Mouse (Mus musculus) c-Kit-positive CD71-negative TER-119-negative erythroid progenitor cells, embryonic 14.5 days (primary cell): ENCODE measurements around the gene Nr5a2.

ENCODE experiments used
- DNase-seq: peaks from one replicate; pipeline ENCODE4 v3.0.0-alpha.2; 2013; ENCODE audit warnings: low read depth

Nr5a2 gene

DNA sequence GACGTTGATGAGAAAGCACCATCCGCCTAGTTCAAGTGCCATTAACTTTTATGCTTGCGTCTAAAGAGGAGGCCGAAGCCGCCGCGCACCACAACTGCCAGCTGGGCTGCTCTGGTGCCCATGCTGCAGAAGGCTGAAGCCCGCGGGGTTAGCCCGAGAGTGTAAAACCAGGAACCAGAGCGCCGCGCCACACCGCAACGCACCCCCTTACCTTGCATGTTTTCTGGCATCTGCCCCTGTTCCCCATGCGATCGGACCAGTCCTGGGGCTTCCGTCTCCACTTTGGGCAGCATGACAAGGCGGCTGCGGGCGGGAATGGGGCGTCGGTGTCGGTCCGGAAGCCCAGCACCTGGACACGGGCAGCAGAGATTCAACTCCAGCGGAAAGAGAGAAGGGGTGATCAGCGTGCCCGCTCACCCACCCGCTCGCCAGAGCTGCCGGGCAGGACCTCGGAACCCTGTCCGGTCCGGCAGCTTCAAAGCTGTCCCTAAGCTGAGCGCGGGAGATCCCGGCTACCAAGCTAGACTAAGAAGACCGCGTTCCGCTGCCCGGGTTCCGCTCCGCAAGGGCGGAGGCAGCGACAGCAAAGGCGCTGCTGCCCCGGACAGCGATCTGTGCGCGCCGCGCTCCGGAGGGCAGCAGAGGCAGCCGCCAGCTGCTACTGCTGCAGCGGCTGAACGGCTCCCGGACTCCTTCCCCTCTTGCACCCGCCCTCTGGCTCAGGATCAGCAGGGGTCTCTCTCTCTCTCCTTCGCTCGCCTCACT is 11.6 kb downstream of the Nr5a2 start:
- DNase-seq: peak; percentile 12

DNA sequence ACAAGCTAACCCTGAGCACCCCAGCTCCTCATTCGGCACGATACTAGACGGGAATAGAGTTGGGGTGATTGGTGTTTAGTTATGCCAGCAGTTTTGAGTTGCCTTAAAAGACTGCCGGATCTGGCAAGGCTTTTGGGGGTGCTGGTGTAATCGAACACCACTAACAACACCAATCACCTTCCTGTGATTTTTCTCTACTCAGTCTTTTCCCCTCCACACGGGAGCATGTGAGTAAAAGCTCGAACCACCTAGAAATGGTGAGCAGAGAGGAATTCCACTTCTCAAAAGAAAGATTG is 12.2 kb downstream of the Nr5a2 start:
- DNase-seq: no peak

DNA sequence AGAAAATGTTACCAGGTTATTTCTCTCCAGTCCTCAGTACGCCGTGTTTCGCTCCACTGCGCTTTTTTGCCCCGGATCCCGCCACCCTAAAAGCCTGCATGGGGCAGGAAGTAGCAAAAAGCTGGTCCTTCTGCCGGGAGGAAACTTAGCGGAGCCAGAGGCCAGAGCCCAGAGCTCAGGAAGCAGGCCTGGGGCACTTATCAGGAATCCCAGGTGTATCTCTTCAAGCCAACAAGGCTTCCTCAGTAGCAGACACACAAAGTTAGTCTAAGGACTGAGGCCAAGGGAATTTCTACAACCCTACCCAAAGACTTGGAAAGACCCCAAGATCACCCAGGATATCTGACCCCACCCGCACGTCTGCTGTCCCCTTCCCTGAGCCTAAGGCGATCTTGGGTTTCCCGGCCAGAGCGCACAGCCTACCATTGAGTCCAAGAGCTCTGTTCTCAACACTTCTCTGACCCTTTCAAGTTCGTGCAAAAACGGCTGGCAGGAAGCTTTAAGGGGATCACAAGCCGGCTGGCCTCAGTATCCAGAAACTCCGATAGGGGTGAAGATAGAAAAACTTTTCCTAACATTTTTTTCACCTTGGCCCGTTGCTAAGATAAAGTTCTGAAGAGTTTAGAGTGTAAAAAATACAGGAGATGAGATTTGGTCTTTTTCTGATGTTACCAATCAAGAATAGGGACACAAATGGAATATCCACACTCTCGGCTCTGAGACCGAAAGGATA is 12.7 kb downstream of the Nr5a2 start:
- no peak for DNase-seq

DNA sequence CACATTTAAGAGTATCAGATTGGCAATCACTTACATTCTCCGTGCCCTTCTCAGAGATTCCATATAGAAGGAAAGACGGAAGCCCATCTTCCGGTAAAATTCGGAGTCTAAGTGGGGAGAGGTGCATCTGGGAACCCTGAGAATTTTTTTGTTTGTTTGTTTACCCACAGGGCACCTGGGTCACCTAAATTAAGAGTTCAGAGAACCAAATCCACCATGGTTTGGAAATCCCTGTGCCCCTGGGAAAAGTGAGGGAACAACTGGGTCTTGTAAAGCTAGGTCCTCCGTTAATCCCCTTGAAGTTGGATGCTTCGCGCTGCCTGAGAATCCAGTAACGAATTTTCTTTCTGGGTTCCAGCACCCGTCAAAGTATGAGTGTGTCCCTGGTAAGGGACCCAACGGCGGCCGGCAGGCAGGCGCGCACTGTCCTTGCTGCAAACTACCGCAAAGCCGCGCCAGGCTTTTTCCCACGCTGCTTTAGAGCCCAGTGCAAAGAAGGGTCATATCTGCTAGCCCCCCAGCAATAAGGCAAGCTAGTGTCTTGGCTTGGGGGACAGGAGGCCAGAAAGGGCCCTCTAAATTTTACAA is 13.3 kb downstream of the Nr5a2 start:
- DNase-seq: no peak

DNA sequence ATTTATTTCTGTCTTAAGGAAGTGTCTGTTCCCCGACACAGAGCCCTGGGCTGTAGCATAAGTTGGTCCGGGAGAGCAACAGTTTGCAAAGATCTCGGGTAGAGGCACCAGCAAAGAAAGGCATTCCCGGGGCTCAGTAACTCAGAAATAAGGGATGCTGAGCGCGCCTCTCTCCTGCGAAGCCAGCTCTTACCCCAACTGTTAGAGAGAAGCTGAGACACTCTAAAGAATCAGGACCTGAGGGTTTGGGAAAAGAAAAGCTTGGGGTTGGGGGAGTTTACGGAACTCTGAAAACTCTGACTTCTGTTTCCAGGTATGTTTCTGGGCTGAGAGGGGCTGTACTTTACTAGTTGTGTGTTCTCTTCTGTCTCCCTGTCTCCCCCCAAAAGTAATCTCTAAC is 13.8 kb downstream of the Nr5a2 start:
- no peak for DNase-seq

DNA sequence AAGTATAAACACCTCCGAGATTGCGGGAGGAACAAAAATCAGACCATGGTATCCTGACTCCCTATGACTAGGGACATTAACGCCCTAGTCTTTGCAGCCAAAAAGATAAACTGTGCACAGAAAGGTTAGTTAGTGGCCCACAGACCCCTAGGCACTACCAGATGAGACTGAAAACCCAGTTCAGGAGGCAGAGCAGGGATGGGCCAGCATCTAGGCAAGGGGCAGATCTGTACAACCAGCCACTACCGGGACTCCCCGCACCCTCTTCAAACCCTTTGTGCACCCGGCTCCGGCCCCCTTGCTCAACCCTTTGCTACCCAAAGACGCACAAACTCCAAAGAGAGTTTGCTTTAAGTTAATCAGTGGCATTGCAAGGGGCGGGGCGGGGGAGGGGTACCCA is 14.4 kb downstream of the Nr5a2 start:
- DNase-seq: no peak

DNA sequence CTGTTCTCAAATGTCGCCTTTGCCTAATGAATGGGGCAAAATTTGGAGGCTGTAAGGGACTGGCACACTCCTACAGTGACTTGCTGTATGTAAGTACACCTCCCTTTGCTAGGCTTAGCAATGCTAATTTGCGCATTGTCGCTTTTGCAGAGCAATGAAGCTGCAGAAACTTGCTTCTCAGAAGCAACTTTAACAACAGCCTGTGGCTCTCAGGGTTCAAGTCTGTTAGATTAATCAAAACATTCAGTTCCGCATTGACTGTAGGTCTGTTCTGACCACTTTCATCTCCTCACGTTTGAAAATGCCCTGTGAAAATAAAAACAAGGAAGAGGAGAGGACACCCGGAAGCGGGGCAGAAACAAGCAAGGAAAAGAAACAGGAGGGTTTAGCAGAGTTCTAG is 14.8 kb downstream of the Nr5a2 start:
- DNase-seq: no peak

DNA sequence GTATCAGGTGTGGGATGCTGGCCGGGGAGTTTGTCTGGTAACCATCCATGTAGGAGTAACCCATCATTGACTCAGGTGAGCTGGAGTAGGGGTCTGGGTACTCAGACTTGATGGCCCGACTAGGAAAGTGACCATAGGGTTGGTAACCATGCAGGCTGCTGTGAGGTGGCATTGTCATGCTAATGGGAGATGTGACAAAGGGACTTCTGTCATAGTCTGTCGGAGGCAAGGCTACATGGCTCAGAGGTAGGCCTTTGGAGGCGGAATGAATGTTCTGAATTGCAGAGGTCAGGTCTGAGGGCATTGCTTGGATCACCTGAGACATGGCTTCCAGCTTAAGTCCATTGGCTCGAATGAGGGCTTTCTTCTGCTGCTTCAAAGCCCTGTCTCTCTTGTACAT is 19.6 kb downstream of the Nr5a2 start:
- no peak for DNase-seq

DNA sequence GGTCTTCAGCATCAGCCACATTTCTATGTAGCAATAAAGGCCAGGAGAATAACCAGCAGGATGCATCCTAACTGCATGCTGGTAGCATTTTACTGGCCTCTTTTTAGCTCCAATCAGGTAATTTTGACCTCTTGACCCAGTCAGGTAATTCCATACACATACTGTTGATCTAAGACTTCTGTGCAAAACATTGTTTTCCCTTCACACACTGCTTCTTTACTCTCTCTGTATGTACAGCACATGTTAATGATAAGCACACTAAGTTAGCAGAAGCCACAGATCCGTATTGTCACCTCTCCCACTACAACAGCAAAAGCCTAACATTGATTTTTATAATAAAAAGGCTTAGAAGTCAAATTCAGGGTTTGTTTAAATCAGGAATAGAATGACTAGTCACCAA is 21.0 kb downstream of the Nr5a2 start:
- no peak for DNase-seq

DNA sequence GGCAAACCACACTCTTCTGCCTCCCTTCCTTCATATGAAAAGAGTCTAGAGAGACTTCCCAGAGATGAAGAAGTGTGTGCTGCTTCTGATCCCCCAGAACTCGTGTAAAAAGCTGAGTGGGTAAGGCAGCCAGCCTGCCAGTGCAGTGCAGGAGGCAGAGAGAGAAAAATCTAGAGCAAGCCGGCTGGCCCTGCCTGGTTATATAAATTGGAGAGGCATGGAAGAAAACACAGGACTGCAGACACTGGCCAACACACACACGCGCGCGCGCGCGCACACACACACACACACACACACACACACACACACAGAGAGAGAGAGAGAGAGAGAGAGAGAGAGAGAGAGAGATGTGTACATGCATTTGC is 24.3 kb downstream of the Nr5a2 start:
- no peak for DNase-seq

DNA sequence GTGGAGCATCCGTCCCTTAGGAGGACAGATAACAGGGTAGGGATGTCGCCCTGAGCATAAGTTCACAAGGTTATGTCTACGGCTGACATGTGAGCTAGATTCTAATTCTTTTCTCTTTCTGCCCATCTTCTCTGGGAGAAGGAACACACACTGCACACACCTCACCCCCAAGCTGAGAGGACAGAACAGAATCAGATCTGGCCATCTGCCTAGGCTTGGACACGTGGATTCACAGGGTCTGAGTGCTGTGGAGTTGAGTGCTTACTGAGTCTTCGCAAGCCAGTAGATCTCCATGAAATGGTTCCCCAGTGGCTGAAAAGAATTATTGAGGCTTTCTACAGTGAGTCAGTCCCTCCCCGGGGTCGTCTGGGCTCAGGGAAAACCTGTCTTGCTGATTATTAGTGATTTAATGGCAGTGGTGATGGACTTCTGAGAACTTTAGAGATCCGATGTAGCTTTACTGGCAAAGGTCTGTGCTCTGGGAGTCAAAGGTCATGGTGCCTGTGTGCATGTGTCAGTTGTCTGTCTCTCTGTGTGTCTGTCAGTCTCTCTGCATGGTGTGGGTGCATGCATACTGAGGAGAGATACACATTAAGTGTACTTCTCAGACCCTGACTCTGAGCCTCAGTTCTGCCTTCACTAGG is 24.8 kb downstream of the Nr5a2 start:
- DNase-seq: no peak

DNA sequence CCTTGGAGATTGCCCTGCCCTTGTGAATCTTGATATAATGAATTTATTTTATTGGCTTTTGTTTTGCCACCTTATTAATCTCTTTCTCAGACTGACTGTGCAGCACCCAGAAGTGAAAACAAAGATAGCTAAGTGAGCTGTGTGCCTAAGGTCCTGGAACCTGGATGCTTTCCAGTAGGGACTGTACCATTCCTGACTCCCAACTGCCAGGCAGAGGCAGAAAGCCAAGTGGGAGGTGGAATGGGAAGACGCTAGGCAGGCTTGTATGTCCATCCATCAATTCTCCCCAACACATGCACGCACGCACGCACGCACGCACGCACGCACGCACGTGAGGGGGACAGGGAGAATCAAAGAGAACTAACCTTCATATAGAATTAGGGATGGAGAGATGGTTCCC is 26.2 kb downstream of the Nr5a2 start:
- DNase-seq: no peak

DNA sequence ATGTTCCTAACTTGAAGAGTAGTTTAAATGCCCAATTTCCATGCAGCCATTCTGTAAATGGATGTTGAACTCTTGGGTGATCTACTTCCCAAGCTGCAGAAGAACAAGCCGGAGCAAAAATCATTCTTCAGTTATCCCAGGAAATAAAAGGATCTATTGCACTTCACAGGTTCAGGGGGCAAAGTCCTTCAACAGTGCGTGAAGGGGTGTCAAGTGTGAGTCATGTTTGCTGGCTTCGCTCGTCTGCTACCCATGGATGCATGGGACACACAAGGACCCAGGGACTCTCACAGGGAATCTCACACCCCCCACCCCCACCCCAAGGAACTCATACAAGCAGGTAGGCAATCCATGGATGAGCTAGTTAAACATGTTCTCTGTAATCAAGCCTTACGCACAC is 29.2 kb downstream of the Nr5a2 start:
- DNase-seq: no peak

DNA sequence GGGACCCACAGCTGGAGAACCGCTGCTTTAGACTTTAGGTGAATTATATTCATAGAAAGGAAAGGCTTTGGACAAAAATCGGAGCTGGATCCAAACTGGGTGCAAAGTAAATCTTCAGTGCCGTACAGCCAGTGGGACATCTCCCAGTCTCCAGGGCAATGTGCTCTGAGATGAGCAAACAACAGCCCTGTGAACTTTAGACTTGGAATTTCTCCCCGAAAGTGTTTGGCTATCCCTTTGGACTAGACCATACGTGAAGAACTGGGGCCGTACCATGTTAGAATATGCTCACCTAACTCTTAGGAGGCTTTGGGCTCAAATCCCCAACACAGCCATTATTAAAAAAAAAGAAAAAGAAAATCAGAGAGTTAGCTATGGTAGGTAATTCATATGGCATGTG is 30.5 kb downstream of the Nr5a2 start:
- DNase-seq: no peak

DNA sequence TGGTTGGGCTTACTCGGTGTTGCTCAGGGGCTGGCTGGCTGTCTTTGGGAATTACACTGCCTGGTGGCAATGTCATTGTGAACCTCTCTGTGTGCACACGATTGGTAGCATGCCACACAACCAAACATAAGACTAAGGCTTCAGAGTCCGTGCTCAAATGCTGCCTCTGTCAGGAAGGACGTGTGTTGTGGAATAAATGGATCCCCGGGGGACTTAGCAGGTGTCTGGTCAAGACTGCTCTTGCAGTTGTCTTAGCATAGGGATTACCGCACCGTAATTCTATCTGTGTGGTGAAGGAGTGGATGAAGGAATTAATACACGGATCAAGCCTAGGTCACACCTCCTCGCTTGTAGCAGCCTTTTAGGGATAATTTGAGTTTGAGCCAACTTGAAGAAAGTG is 32.8 kb downstream of the Nr5a2 start:
- DNase-seq: no peak

DNA sequence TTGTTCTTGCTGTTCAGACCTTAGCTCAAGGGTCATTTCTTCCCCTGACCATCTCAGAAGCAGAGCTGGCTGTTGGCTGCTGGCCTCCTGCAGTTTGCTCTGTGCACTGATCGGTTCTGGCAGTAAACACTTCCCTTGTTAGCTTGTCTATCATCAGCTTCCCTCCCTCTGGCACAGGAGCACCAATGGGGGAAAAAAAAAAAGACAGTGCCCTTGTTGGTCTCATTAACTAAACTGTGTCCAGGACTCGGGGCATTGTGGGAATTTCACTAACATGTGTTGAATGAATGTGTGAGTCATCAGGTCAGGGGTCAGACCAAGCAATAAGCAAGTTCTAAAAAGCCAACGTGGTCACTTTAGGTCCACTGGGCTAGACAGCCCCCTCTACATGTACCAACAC is 34.2 kb downstream of the Nr5a2 start:
- no peak for DNase-seq

DNA sequence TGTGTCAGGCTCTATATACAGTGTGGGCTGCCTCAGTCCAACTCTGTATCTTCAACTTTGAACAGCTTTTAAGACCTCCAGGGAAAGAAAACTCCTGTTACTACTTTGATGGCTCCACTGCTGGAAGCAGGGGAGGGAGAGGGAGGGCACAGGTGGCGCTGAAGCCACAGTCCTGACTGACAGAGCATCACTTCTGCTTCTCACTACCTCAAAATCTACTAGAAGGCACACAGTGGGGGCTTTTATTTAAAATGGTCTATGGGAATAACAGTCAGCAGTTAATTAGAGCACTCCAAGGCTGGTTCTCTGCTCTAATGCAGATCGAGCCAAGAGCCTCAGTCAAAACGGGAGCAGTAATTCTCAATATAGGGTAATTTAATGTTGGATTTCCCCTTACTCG is 40.2 kb downstream of the Nr5a2 start:
- DNase-seq: no peak

DNA sequence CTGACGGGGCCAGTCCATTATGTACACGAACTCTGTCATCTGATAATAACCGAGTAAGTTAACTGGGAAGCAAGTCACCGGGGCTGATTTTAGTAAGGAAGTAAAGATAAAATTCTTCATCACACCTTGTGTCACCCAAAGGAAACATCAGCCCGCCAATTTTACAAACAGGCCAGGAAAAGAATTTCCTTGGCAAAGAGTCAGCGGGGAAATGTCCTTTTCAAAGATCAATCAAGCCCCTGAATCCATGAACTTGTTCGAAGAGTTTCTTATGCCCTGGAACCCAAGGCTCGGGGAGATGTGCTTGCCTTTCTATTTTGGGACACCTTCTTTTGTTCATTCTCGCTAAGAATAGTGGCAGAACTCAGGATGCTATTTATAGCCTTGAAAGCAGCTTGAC is 41.5 kb downstream of the Nr5a2 start:
- no peak for DNase-seq

DNA sequence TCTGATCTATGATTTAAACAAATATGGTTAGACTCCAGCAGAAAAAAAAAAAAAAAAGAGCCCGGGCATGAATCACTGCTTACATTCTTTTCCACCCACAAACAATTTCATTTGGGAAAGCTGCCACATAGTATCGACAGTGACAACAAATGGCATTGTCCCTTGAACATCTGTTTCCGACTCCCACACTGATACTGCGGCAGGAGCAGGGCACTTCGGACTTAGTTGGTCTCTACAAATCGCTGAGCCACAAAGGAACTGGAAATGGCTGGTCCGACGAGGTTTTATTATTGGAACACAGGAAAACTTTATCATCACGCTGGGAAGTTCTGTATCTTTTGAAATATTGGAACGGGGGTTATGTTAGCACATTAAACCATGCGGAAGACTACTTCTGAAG is 44.8 kb downstream of the Nr5a2 start:
- DNase-seq: no peak

DNA sequence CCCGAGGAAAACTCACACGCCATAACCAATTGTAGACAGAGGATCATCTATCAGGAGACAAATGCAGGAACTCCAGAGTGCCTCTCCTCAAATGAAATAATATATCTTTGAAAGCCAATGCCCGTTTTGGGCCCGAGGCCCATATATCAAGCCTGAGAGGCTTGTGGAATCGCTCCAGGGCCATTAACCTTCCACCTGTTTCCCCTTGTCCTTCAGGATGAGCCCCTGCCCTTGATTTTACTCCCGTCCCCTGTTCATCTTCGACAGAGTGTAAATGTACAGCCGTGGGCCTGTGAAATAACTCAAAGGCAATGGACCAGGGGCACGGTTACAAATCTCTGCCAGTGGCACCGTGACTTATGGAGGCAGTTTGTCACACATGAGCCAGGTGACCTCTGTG is 48.3 kb downstream of the Nr5a2 start:
- no peak for DNase-seq

DNA sequence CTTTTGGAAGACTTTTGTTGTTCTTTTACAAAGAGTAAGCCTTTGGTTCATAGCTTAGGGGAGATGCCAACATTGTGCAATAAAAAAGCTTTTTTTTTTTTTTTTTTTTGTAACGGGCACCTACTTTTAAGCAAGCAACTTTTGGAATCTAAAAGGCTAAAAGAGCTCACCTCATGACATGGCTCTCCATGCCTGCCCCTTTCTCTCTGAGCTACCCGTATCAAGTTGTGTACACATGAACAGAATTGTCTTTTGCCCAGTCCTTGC is 48.7 kb downstream of the Nr5a2 start:
- no peak for DNase-seq

DNA sequence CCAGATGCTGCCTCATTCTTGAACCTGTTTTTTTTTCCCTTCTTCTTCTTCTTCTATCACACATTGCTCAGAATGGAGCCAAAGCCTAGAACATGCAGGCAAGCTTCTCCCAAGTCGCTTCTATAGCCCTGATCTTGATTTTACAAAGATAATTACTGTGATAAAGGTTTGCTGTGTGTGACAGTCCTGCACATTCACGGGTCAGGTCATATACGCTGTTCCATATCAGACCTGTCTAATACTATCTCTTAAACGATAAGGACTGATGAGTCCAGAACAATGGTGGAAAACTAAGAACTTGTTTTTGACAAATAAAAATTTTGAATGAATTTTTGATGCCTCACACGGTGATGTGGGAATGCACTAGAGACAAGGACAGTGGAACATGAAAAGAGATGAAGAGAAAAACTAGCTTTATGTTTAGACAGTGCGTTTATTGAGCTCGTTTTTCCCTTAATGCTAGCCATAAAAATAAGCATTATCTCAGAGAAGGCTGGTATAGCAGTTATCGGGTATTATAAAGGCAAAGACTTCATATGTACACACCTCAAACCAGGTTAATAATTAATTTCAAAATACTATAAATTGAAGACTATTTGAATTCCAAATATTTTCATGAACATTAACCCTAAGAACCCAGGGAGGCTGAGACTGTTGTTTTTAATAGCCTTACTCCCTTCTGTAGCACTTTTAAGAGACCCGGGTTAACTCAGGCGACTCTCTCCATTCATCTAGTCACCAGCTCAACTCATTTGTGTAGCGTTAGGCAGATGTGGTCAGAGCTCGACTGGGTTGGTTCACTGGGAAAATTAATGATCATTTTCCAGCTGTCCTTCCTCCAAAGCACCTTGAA is 49.3 kb downstream of the Nr5a2 start:
- DNase-seq: no peak

DNA sequence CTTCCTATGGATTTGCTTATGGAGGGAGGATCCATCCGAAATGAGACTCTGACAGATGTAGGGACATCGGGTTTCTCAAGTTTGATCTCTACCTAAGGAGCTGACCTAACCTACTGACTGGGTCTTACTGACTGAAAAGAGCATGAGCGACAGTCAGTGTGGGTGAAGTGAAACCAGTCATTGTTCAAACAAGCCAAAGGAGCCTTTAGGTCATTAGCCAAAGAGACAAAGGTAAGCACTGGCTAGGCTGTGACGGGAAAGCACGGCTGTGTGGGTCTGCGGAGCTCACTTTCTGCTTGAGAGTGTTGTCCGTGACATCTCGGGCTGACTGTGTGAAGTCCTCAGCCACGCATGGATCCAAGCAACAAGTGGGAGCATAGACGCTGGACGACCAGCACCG is 50.1 kb downstream of the Nr5a2 start:
- DNase-seq: no peak
